Mouse (Mus musculus) gastrocnemius, postnatal 4 days (tissue): ENCODE measurements around the gene Srebf2. TPM values are rescaled to one million over a fixed set of nuclear protein-coding genes. Genes with fewer than 3 reads are reported as not detected.

Experiments used
- microRNA-seq: library from miRNA; unstranded; fragments of <30 nt; microRNA quantifications from one replicate; pipeline ENCODE4 v1.2.0, GENCODE M21; 2021
- total RNA-seq, 2 experiments: library from RNA; stranded (reverse); gene quantifications; 2 replicates each; pipeline ENCODE4 v1.2.3; 2021

Srebf2 gene
- total RNA-seq, 2 experiments from 2014 or later, result 77.9 to 96.4 TPM

Small RNA genes within 50 kb of the gene (microRNA-seq; reads per million reads assigned to microRNA genes)
- gene Mir33, result 16.1 reads per million, percentile 31 among the genes with 10 or more reads in this experiment

Other genes with a start within 250 kb of the Srebf2 start
- gene Polr3h, start 220.9 kb upstream of the Srebf2 start, total RNA-seq, result 10 to 100 TPM; 14.1 to 16.5 TPM
- gene Csdc2, start 210.4 kb upstream of the Srebf2 start, total RNA-seq, result 1 to 10 TPM; 9.1 to 9.4 TPM
- 10 to 100 TPM; 20.3 to 21.6 TPM for gene Pmm1, start 186.3 kb upstream of the Srebf2 start, total RNA-seq
- not detected for gene 1700029P11Rik, start 166.6 kb upstream of the Srebf2 start, total RNA-seq
- 10 to 100 TPM; 26.2 to 28.6 TPM for gene Xrcc6, start 159.3 kb upstream of the Srebf2 start, total RNA-seq
- 10 to 100 TPM; 21.9 to 23.9 TPM for gene Desi1, start 113.3 kb upstream of the Srebf2 start, total RNA-seq
- gene Snu13, start 99.6 kb upstream of the Srebf2 start, total RNA-seq, result 10 to 100 TPM; 60.2 to 64.0 TPM
- gene 4930407I10Rik, start 88.0 kb upstream of the Srebf2 start, total RNA-seq, result not detected
- gene Mei1, start 77.2 kb upstream of the Srebf2 start, total RNA-seq, result under 1 TPM in 1 of 2 experiments, not detected in 1; 0.16 TPM
- 10 to 100 TPM; 45.5 to 49.4 TPM for gene Ccdc134, start 19.3 kb upstream of the Srebf2 start, total RNA-seq
- under 1 TPM in 1 of 2 experiments, not detected in 1; 0.23 TPM for gene Shisa8, start 65.6 kb downstream of the Srebf2 start, total RNA-seq
- under 1 TPM in 1 of 2 experiments, not detected in 1; 0.66 TPM for gene Tnfrsf13c, start 77.2 kb downstream of the Srebf2 start, total RNA-seq
- gene Cenpm, start 97.6 kb downstream of the Srebf2 start, total RNA-seq, result 10 to 100 TPM in 1 of 2 experiments, 1 to 10 TPM in 1; 8.5 to 14.4 TPM
- gene 1500009C09Rik, start 105.2 kb downstream of the Srebf2 start, total RNA-seq, result not detected
- gene Sept3, start 127.7 kb downstream of the Srebf2 start, total RNA-seq, result 1 to 10 TPM; 1.2 to 1.9 TPM
- gene Wbp2nl, start 151.8 kb downstream of the Srebf2 start, total RNA-seq, result not detected
- gene Naga, start 191.7 kb downstream of the Srebf2 start, total RNA-seq, result 10 to 100 TPM; 42.0 to 44.4 TPM
- gene Pheta2, start 191.8 kb downstream of the Srebf2 start, total RNA-seq, result 10 to 100 TPM in 1 of 2 experiments, 1 to 10 TPM in 1; 8.7 to 10.9 TPM
- 100 to 1,000 TPM; 135 to 144 TPM for gene Smdt1, start 191.8 kb downstream of the Srebf2 start, total RNA-seq
- gene Ndufa6, start 207.1 kb downstream of the Srebf2 start, total RNA-seq, result 100 to 1,000 TPM; 306 to 308 TPM
- gene Cyp2d22, start 233.1 kb downstream of the Srebf2 start, total RNA-seq, result 10 to 100 TPM; 17.3 to 17.9 TPM
- under 1 TPM in 1 of 2 experiments, not detected in 1; 0.21 TPM for gene Cyp2d11, start 246.8 kb downstream of the Srebf2 start, total RNA-seq